8 mouse cellular contexts compared by ENCODE assay signal in genomic region chr12:99467884-99468311, GRCm38 (mm10).
A peak's percentile ranks its signal among the peaks of the same experiment; 100 is the strongest.
DNase-seq lines count a peak whose midpoint lies in the region; ATAC-seq lines count a peak whose summit lies in the region.

No protein-coding gene starts in this region.

- H3K27me3 ChIP-seq in forebrain, embryonic 15.5 days: no peaks in the 10 kb centered on the region
- no peaks in the 10 kb centered on the region for H3K27me3 ChIP-seq in kidney, embryonic 16.5 days (ENCODE audit: insufficient read depth, low read length)

- peak overlapping the region; percentile 79 for H3K27ac ChIP-seq in forebrain, embryonic 15.5 days (replicated peaks)
- no peak overlapping the region for H3K27ac ChIP-seq in kidney, embryonic 16.5 days (ENCODE audit: low read length)

- no peaks in the 10 kb centered on the region for H3K36me3 ChIP-seq in forebrain, embryonic 15.5 days
- no peaks in the 10 kb centered on the region for H3K36me3 ChIP-seq in kidney, embryonic 16.5 days (ENCODE audit: insufficient read depth, low read length)

- 26% methylated on average over 15 of the region's 15 CpGs for WGBS in forebrain, embryonic 15.5 days
- 50% methylated on average over 15 of the region's 15 CpGs for WGBS in kidney, embryonic 16.5 days

- peak overlapping the region; percentile 10; the same call in 1 of the 2 replicates for H3K4me2 ChIP-seq in forebrain, embryonic 15.5 days (replicated peaks)
- peak overlapping the region; percentile 33 for H3K4me2 ChIP-seq in kidney, embryonic 16.5 days (replicated peaks; ENCODE audit: low read depth, low read length)

- H3K9me3 ChIP-seq in forebrain, embryonic 15.5 days: no peaks in the 10 kb centered on the region
- no peaks in the 10 kb centered on the region for H3K9me3 ChIP-seq in kidney, embryonic 16.5 days (ENCODE audit: low read length)

- H3K9ac ChIP-seq in forebrain, embryonic 15.5 days (replicated peaks): no peak overlapping the region
- no peak overlapping the region for H3K9ac ChIP-seq in kidney, embryonic 16.5 days (replicated peaks; ENCODE audit: low read length)

- no peak overlapping the region for H3K4me3 ChIP-seq in forebrain, embryonic 15.5 days
- no peak overlapping the region for H3K4me3 ChIP-seq in kidney, embryonic 16.5 days (ENCODE audit: low read length)

- peaks cover 27% of the 10 kb centered on the region for H3K4me1 ChIP-seq in forebrain, embryonic 15.5 days
- H3K4me1 ChIP-seq in kidney, embryonic 16.5 days (ENCODE audit: insufficient read depth, low read length): peaks cover 13% of the 10 kb centered on the region

- ATAC-seq in cerebellum, adult (ENCODE audit: insufficient number of reproducible peaks, low FRiP score, low TSS enrichment): peak; percentile 62
- ATAC-seq in forebrain, embryonic 15.5 days (replicated peaks): peak; percentile 69
- ATAC-seq in kidney, embryonic 16.5 days (ENCODE audit: low FRiP score, low TSS enrichment): peak; percentile 66

- DNase-seq in kidney, adult 9 months: peak; percentile 15
- DNase-seq in kidney, adult 18-20 months: no peak
- DNase-seq in lung, postnatal 36 days: peak; percentile 68
- DNase-seq in retina, postnatal 7 days (ENCODE audit: low read depth, low spot score): peak; percentile 49
- DNase-seq in right cerebral cortex, postnatal 36 days (ENCODE audit: low spot score in 2 of 2): no peak

Comparison
In these comparisons a context has a peak if more than half of its experiments do, and no peak if none do; other contexts are left out.
1. DNase-seq: peak in kidney, adult 9 months (single experiment), lung, postnatal 36 days (single experiment) and retina, postnatal 7 days (single experiment); none in kidney, adult 18-20 months (single experiment) and right cerebral cortex, postnatal 36 days (0 of 2).
2. Peak in every context shown above with its lines, with median percentiles within 50 percentile points of each other: ATAC-seq.